Mouse (Mus musculus): Measurements from ENCODE around the gene Rpl24.
A peak's percentile ranks its signal among the peaks of the same experiment; 100 is the strongest.
"Not testable (repeated sequence)": the region's sequence is repeated elsewhere in the genome, so short reads cannot be mapped to it uniquely, and the experiment has no call there.

Gene Rpl24

GRCm38 (mm10) chr16:55966212-55966871 lies at the start of gene Rpl24:
Rpl24 (plus strand) TSS chr16:55966275.
- DNase-seq (ENCODE audit: low spot score in 2 of 2) = peak; percentile 93 to 96

DNA sequence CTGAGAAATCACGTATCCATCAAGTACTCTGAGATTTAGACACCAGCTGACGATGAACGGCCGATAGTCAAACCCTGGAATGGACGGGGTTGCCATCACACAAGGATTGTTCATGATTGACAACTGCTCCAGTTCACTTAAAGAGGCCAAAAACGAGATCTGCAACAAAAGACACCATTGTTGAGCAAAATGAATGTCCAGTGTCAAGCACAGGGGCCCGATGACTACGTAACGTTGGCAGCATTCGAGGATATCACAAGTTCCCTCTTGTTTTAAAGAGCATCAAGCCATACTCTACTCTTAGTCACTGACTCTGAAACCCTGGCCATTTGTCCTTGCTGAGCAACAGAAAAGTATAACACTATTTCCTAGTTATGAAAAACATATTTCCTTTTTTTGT lies 44.0 kb upstream of the Rpl24 start:
- no peak for DNase-seq (ENCODE audit: low spot score in 2 of 2)

GRCm38 (mm10) chr16:55924010-55924409 lies 42.1 kb upstream of the Rpl24 start:
- DNase-seq (ENCODE audit: low spot score in 2 of 2) = no peak

- DNase-seq (ENCODE audit: low spot score in 2 of 2) = peak in 1 of 2 experiments; percentile 16
These were observed 32.3 kb upstream of the Rpl24 start for GRCm38 (mm10) chr16:55933681-55934343.

GRCm38 (mm10) chr16:55934453-55935037 lies 31.5 kb upstream of the Rpl24 start, which contains the start of gene Cep97:
Cep97 (minus strand) TSS chr16:55934855.
- peak; percentile 88 to 89 for DNase-seq (ENCODE audit: low spot score in 2 of 2)

GRCm38 (mm10) chr16:55938761-55939160 lies 27.3 kb upstream of the Rpl24 start:
- DNase-seq (ENCODE audit: low spot score in 2 of 2) = no peak

GRCm38 (mm10) chr16:55939703-55940102 lies 26.4 kb upstream of the Rpl24 start:
- no peak for DNase-seq (ENCODE audit: low spot score in 2 of 2)

- no peak for DNase-seq (ENCODE audit: low spot score in 2 of 2)
These were observed 25.3 kb upstream of the Rpl24 start for GRCm38 (mm10) chr16:55940781-55941180.

GRCm38 (mm10) chr16:55947266-55947665 lies 18.8 kb upstream of the Rpl24 start:
- DNase-seq (ENCODE audit: low spot score in 2 of 2) = no peak

DNA sequence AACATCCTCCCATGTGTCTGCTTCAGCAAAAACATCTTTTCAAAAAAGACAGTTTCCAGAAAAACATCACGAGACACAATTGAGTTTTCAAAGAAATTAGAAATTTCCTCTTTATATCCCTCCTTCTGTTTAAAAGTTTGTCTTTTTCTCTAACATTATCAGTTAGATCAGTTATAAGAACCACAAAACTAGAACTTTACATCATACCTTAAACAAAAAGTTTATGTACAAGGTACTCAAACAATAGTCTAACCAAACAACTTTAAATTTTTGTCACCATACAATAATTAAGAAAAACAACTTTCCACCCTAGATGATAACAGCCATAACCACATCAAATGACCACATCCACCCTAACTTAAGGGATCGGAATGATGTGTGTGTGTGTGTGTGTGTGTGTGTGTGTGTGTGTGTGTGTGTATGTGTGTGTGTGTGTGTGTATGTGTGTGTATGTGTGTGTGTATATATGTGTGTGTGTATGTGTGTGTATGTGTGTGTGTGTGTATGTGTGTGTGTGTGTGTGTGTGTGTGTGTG lies 18.1 kb upstream of the Rpl24 start:
- not testable (repeated sequence) for DNase-seq (ENCODE audit: low spot score in 2 of 2)

DNA sequence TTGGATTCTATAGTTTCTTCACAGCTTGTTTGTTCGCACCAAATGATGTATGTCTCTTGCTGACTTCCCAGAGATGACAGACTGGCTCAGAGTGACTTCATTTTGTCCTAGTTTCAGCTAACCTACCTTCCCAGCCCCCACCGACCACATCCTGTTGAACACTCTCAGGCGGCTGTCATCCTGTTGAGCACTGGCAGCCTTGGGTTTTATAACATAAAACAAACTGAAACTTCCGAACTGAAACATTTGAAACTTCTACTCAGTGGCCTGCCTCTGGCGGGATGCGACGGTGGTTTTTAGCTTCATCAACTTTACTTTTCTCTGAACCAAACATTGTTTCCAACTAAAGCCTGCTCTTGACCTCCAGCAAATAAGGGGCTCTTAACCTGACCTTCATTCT lies 17.1 kb upstream of the Rpl24 start:
- DNase-seq (ENCODE audit: low spot score in 2 of 2) = no peak

GRCm38 (mm10) chr16:55950462-55950861 lies 15.6 kb upstream of the Rpl24 start:
- DNase-seq (ENCODE audit: low spot score in 2 of 2) = no peak

DNA sequence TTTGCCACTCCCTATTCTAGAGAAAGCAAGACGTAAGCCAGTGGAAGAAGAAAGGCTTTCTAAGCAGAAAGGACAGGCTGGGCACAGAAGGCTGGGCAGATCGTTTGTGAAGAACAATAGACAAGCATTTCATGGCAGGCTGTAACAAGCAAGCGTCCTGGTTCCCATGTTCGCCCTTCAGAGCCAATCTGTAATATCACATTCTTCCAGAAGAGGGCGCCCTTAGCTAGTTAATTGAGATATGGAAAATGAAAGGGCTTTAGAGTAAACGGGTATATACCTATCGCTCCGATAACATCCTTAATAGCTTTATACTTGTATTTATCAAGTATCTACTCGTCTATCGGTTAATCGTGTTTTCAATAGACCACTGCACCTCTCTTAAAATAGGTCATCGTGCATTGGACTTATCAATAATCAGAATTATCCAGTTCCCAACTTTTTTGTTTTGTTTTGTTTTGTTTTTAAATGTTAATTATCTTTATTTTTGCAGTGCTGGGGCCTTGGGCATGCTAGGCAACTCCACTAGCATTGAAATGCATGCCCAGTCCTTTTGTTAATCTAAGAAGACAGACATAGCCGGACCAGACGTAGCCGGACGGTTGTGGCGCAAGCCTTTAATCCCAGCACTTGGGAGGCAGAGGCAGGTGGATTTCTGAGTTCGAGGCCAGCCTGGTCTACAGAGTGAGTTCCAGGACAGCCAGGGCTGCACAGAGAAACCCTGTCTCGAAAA lies 15.0 kb upstream of the Rpl24 start:
- peak in 1 of 2 experiments; percentile 50 for DNase-seq (ENCODE audit: low spot score in 2 of 2)

DNA sequence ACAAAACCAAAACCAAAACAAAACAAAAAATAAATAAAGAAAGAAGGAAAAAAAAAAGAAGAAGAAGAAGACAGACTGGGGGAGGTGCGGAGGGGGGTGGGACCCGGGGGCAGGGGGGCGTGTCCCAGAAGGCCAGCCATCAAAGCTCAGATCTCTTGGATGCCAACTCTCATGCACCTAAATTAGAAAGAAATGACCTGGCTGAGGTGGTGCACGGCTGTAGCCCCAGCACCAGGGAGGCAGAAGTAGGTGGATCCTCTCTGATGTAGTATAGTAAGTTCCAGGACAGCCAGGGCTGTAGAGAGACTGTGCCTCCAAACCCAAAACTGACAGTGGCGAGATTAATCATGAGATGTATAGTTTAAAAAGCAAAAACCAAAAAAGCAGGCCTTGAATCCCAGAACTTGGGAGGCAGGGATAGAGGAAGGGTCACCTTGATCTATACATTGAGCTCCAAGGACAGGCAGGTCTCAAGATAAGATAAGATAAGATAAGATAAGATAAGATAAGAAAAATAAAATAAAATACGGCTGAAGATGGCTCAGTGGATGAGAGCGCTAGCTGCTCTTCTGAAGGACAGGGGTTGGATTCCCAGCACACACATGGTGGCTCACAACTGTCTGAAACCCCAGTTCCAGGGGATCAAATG lies 14.3 kb upstream of the Rpl24 start:
- no peak for DNase-seq (ENCODE audit: low spot score in 2 of 2)

- no peak for DNase-seq (ENCODE audit: low spot score in 2 of 2)
These were observed 13.3 kb upstream of the Rpl24 start for GRCm38 (mm10) chr16:55952771-55953170.

GRCm38 (mm10) chr16:55954196-55954595 lies 11.9 kb upstream of the Rpl24 start:
- DNase-seq (ENCODE audit: low spot score in 2 of 2) = not testable (repeated sequence)

DNA sequence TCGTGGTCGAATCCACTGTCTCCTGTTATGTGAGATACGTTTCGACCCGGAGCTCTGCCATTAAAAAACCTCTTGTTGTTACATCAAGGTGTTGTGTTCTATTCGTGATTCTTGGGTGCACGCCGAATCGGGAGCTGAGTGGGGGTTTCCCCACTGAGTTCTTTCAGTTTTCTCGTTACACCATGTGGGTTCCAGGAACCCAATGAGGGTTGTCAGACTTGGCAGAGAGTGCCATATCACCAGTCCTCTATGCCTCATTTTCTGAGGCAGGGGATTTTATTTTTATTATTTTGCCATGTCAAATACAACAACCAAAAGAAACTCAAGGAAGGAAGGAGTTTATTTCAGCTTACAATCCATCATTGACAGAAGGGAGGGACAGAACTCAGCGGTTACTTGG lies 3.0 kb upstream of the Rpl24 start:
- DNase-seq (ENCODE audit: low spot score in 2 of 2) = not testable (repeated sequence)

DNA sequence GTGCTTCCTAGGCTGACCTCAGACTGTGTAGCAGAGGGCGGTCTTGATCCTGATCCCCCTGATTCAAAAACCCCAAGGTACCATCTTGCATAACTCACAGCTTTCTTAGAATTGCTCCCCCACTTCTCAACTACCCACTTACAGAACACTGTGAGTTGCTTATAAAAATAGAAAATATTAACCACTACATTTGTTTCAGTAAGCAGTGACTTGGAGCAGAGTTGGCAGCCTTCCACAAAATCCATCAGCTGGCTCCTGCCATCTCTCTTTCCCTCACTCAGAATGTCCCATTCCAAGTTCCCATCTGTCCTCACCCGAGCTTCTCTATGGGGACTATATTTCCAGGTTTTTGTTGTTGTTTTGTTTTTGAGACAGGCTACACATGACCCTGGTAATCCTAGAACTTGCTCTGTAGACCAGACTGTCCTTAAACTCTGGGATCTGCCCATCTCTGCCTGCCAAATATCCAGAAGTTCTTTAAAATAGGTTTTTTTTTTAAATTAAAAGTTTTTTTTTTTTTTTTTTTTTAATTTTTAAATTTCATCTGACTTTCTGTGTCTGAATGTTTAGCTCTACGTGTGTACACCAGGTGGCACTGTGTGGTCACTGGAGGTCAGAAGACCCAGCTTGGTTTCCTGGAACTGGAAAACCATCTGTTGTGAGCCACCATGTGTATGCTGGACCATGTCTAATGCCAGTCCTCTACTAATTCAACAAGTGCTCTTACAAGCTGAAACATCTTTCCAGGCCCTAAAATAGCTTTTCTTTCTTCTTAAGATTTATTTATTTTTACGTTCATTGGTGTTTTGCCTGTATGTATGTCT lies 1.7 kb upstream of the Rpl24 start:
- DNase-seq (ENCODE audit: low spot score in 2 of 2) = no peak

GRCm38 (mm10) chr16:55967221-55967620 lies 1.1 kb downstream of the Rpl24 start:
- no peak for DNase-seq (ENCODE audit: low spot score in 2 of 2)

GRCm38 (mm10) chr16:55969147-55969546 lies 3.1 kb downstream of the Rpl24 start:
- DNase-seq (ENCODE audit: low spot score in 2 of 2) = no peak

GRCm38 (mm10) chr16:55970416-55970815 lies 4.3 kb downstream of the Rpl24 start:
- no peak for DNase-seq (ENCODE audit: low spot score in 2 of 2)
